Mouse (Mus musculus) left cerebral cortex, adult 9 months (tissue): ENCODE results near the gene Auh.
A peak's percentile ranks its signal among the peaks of the same experiment; 100 is the strongest.

Experiments
- DNase-seq, 2 experiments: peaks; one replicate each; pipeline ENCODE4 v3.0.0; 2022; ENCODE audit warnings: low spot score in 2 of 2

Gene Auh

GRCm38 (mm10) chr13:52929209-52930171 lies at the start of gene Auh:
Auh (minus strand) TSS chr13:52929681.
- peak in 1 of 2 experiments; percentile 71 for DNase-seq

DNA sequence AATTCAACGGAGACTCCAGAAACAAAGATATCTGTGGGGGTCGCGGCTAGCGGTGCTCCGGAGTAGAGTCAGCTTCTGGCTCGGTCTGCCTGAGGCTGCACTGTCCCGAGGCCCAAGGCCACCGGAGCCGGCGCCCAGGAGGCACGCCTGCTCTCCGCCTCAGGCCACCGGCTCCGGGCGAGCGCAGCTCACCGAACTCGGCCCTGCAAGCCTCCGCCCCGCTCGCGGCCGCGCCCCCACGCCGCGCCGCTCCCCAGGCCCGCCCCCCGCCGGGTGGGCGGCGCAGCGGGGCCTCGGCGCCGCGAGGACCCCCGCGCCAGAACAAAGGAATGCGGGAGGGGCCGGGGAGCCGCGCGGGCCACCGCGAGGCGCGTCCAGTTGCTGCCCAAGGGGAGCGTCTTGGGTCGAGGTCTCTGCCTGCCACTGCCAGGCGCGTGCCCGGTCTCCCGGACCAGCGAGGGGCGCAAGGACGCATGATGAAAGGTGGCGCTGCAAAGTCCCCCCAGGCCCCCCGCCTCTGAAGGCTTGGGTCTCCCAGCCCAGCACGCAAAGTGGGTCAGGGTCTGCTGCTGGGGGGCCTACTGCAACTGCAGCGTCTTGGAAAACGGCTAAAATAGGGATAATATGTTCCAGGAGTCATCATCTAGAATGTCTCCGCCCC lies 49.0 kb upstream of the Auh start:
- DNase-seq = no peak

- DNase-seq = no peak
Measured at GRCm38 (mm10) chr13:52977757-52978156, 48.3 kb upstream of the Auh start.

DNA sequence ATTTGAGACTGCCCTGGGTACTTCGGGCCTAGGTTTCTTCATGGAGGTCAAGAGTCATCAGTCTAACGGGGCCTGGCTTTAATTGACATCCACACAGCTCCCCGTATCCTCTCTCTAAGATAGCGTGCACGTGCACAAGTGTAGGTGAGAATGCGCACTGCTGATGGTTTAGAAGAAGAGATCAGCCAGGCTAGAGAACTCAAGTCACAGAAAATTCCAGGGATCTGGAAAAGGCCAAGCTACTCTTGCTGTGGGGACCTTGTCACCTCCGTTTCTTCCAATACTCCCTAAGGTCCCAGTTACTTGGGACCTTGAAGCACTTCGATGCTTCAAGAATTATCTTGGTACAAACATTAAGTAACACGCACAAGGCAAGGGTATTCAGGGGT lies 47.7 kb upstream of the Auh start:
- DNase-seq = no peak

DNA sequence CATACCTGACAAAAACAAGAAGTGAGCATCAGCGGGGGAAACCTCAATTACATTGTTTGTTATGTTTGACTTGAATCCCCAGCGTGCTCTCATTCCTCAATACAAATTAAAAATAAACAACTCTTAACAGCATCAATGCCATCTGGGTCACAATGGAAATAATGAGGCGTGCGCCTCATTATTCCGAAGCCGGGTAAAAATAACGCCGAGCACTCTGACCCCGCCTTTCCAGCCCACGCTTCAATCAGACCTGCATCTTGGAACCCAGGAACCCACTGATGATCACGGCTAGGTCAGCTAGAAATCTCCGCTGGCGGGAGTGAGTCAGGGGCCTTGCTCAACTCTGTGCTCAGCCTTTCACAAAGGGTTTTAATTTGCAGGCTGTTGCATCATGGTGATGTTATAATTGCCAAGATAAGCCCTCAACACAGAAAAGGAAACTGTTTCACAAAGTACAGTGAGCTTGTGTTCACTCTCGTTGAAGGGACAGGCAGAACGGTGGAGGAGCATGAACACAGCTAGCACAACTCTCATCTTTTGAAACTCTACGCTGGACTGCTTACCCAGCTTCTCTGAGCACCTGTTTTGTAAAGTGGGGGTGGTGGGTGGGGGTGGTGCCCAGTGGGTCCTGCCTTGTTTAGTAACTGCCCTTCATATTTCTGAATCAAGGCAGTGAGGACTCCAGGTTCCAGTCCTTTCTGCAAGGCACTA lies 47.2 kb upstream of the Auh start:
- DNase-seq = no peak

DNA sequence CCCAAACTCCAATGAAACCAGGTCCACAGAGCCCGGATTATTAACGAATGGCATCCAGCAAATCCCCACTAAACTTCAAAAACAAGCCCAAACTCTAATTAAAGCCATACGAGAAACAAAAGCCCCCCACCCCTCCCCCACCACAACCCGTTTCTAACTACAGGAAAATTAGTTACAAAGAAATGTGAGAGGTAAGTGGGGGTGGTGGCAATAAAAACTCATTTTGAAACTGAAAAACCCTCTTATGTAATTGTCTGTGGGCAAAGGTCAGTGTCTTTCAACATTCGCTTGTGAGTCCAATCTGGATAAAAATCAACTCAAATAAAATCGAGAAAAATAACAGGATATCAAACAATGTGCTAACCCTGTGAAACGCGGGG lies 46.6 kb upstream of the Auh start:
- no peak for DNase-seq

- DNase-seq = no peak
Measured at GRCm38 (mm10) chr13:52974676-52975075, 45.2 kb upstream of the Auh start.

- peak in 1 of 2 experiments; percentile 23 for DNase-seq
Measured at GRCm38 (mm10) chr13:52973427-52973826, 43.9 kb upstream of the Auh start.

DNA sequence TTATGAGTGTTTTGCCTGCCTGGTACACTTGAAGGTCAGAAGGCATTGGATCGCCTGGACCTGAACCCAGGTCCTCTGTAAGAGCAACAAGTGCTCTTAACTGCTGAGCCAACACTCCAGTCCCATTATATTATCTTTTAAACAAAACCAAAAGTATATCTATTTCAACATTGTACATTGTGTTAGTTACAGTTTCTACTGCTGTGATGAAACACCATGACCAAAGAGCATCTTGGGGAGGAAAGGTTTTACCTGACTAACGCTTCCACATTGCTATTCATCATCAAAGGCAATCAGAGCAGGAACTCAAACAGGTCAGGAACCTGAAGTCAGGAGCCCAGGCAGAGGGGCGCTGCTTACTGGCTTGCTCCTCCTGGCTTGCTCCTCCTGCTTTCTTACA lies 43.1 kb upstream of the Auh start:
- no peak for DNase-seq

- no peak for DNase-seq
Measured at GRCm38 (mm10) chr13:52970876-52971275, 41.4 kb upstream of the Auh start.

- DNase-seq = no peak
Measured at GRCm38 (mm10) chr13:52962922-52963321, 33.4 kb upstream of the Auh start.

- DNase-seq = no peak
Measured at GRCm38 (mm10) chr13:52962361-52962760, 32.9 kb upstream of the Auh start.

GRCm38 (mm10) chr13:52953779-52954553 lies 24.5 kb upstream of the Auh start:
- DNase-seq = no peak

GRCm38 (mm10) chr13:52949211-52949610 lies 19.7 kb upstream of the Auh start:
- no peak for DNase-seq

DNA sequence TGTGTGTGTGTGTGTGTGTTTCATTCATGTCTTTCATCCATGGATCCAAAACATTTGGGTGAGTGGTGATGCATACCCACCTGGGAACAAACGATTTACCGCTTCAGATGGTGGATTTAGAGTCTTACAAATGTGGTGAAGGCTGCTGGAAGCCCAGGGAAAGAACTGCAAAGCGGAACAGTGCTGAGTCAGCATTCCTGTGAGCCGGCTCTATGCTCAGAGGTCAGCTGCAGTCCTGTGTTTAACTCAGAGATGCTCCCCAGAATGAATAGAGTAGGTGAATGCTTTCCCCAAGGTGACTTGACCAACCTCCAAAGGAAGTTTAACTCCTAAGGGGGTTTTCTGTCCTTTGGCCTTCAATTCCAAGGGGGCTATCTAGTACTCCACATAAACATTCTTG lies 18.1 kb upstream of the Auh start:
- DNase-seq = no peak

GRCm38 (mm10) chr13:52945769-52946168 lies 16.3 kb upstream of the Auh start:
- DNase-seq = no peak

- DNase-seq = no peak
Measured at GRCm38 (mm10) chr13:52944116-52944515, 14.6 kb upstream of the Auh start.

GRCm38 (mm10) chr13:52942876-52943388 lies 13.5 kb upstream of the Auh start:
- DNase-seq = no peak

DNA sequence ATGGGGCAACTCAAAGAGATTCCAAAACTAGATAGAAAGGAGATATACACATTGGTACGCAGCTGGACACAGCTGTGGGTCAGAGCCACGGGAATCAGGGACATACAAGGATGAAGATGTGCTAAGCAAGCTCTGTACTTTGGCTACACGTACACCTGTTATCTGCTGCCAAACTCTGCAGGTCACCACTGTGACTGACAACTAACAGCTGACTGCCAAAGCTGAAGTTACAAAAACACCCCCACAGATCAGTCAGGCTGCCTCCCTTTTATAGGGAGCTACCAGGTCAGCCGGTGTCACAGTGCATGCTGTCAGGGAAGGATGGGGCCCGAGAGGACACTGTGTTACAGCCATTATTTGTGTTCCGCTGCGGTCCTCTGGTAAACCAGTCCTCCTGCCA lies 11.5 kb upstream of the Auh start:
- no peak for DNase-seq

DNA sequence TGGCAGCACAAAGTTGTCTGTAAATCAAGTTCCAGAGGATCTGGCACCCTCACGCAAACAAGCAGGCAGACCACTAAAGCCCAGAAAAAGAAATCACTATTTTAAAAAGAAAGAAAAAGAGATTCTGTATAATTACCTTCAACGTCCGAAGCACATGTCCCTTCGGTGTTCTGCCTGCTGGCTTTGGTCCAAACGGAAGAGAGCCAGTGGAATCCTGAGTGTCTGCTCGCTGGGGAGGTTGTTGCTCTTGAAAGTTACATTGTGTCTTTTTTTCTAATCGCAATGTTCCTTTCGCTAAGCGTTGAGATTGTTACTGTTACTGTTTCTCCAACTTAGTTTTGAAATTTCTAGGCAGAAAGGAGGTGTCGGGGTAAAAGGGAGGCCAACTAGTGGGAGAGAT lies 1.1 kb upstream of the Auh start:
- no peak for DNase-seq

- DNase-seq = peak in 1 of 2 experiments; percentile 17
Measured at GRCm38 (mm10) chr13:52928392-52928791, 1.1 kb downstream of the Auh start.
